Mouse (Mus musculus) lung, postnatal 0 days (tissue): ENCODE data around the gene Mcm3. TPM values are rescaled to one million over a fixed set of nuclear protein-coding genes. Genes with fewer than 3 reads are reported as not detected.

Experiments used
- ATAC-seq: fragments of 200-750 bp; cut with Nextera tagmentation; 2 replicates; pipeline ENCODE4 v1.8.0; 2017; ENCODE audit warnings: moderate library complexity
- DNase-seq: peaks from one replicate; pipeline ENCODE4 v3.0.0-alpha.2; 2016; ENCODE audit warnings: low spot score
- H3K27ac ChIP-seq: fragments of 300-500 bp; sonication (generic); 2 replicates; pipeline ENCODE4 v1.5.1; 2014; ENCODE audit warnings: antibody characterized with exemption, mild to moderate bottlenecking, low read length, mixed read lengths
- H3K27me3 ChIP-seq: fragments of 300-500 bp; sonication (generic); replicated peaks from 2 replicates; pipeline ENCODE4 v1.6.1; 2014; ENCODE audit warnings: low read length, mixed read lengths; ENCODE audit not compliant: insufficient read depth
- H3K36me3 ChIP-seq: fragments of 300-500 bp; sonication (generic); 2 replicates; pipeline ENCODE4 v1.6.1; 2014; ENCODE audit warnings: low read length, mixed read lengths; ENCODE audit not compliant: insufficient read depth
- H3K4me1 ChIP-seq: fragments of 300-500 bp; sonication (generic); 2 replicates; pipeline ENCODE4 v1.6.1; 2014; ENCODE audit warnings: antibody characterized with exemption, low read depth, low read length, mixed read lengths; ENCODE audit not compliant: insufficient read depth
- H3K4me2 ChIP-seq: fragments of 300-500 bp; sonication (generic); replicated peaks from 2 replicates; pipeline ENCODE4 v1.6.1; 2014; ENCODE audit warnings: low read depth, mild to moderate bottlenecking, low read length, moderate library complexity, mixed read lengths
- H3K4me3 ChIP-seq: fragments of 300-500 bp; sonication (generic); 2 replicates; pipeline ENCODE4 v1.5.1; 2014; ENCODE audit warnings: low read depth, low read length
- H3K9ac ChIP-seq: fragments of 300-500 bp; sonication (generic); replicated peaks from 2 replicates; pipeline ENCODE4 v1.6.1; 2014; ENCODE audit warnings: low read depth, mild to moderate bottlenecking
- H3K9me3 ChIP-seq: fragments of 300-500 bp; sonication (generic); 2 replicates; pipeline ENCODE4 v1.6.1; 2016; ENCODE audit warnings: low read length, mixed read lengths
- CTCF ChIP-seq: IDR thresholded peaks from 2 replicates; pipeline ENCODE4 v1.5.1; 2016; ENCODE audit warnings: antibody characterized with exemption, mild to moderate bottlenecking
- EP300 ChIP-seq: IDR thresholded peaks from 2 replicates; pipeline ENCODE4 v1.6.1; 2016; ENCODE audit warnings: antibody characterized with exemption, mild to moderate bottlenecking, control low read depth
- WGBS: fragments of 180-500 bp; shearing (Covaris S2); extraction: QIAGEN DNeasy Blood & Tissue Kit; methylation state at CpG from one replicate; pipeline ENCODE4 v1.1.7; 2014; 5-methylcytosine and 5-hydroxymethylcytosine counted together
- polyA plus RNA-seq: library from polyadenylated mRNA; unstranded; fragments of >200 nt; fragmentation: Nextera tagmentation; extraction: Ambion mirVana; gene quantifications from 2 replicates; pipeline ENCODE4 v1.2.1, GENCODE M21; 2015

The Mcm3 gene
- polyA plus RNA-seq, 1 experiment from 2014 or later = 20.4 TPM

- TF ChIP-seq EP300 (no peak), CTCF (no peak)
- Histone ChIP-seq H3K4me1 (no peaks in the 10 kb centered on the region), H3K9ac (no peak overlapping the region), H3K9me3 (no peaks in the 10 kb centered on the region), H3K27me3 (no peaks in the 10 kb centered on the region), H3K27ac (no peak overlapping the region), H3K4me2 (no peak overlapping the region), H3K4me3 (no peak overlapping the region), H3K36me3 (no peaks in the 10 kb centered on the region)
- ATAC-seq = no peak
- DNase-seq = no peak
- WGBS = 73% methylated on average over 2 of the region's 2 CpGs
Measured at GRCm38 (mm10) chr1:20828061-20828460, 7.9 kb upstream of the Mcm3 start.

- ATAC-seq (no peak), DNase-seq (no peak)
- no peak for TF ChIP-seq EP300
- TF ChIP-seq CTCF = no peak
- Histone ChIP-seq H3K9ac (no peak overlapping the region), H3K4me3 (no peak overlapping the region), H3K9me3 (no peaks in the 10 kb centered on the region), H3K27me3 (no peaks in the 10 kb centered on the region), H3K36me3 (no peaks in the 10 kb centered on the region), H3K27ac (no peak overlapping the region), H3K4me1 (no peaks in the 10 kb centered on the region), H3K4me2 (no peak overlapping the region)
Measured at GRCm38 (mm10) chr1:20825036-20825435, 4.9 kb upstream of the Mcm3 start.

- H3K4me1 ChIP-seq = no peaks in the 10 kb centered on the region
- WGBS = 67% methylated on average over 2 of the region's 2 CpGs
- H3K9ac ChIP-seq = no peak overlapping the region
- no peak overlapping the region for H3K27ac ChIP-seq
- no peaks in the 10 kb centered on the region for H3K36me3 ChIP-seq
- no peak for DNase-seq
- no peaks in the 10 kb centered on the region for H3K27me3 ChIP-seq
- H3K9me3 ChIP-seq = no peaks in the 10 kb centered on the region
- no peak overlapping the region for H3K4me2 ChIP-seq
- ATAC-seq = no peak
- TF ChIP-seq EP300 = no peak
- TF ChIP-seq CTCF = no peak
- H3K4me3 ChIP-seq = no peak overlapping the region
Measured at GRCm38 (mm10) chr1:20823906-20824305, 3.8 kb upstream of the Mcm3 start.

DNA sequence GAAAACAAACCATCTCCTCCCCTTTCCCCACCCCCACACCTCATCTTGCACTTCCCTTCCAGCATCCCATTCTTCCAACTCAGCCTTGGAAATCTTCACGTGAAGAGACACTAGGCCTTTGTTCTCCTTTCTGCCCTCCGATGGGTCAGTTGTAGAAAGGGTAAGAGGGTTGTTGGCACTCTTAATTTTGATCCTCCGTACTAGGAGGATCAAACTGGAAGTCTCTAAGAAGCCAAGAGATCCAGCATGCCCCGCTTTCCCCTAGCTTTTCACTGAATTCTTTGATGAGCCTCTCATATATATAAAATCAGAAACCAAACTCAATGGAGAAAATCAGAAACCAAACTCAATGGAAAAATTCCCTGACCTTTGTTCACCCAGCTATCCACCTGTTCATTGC is 3.4 kb upstream of the Mcm3 start:
- Histone ChIP-seq H3K4me1 (no peaks in the 10 kb centered on the region), H3K36me3 (no peaks in the 10 kb centered on the region), H3K27me3 (no peaks in the 10 kb centered on the region), H3K4me3 (no peak overlapping the region), H3K9me3 (no peaks in the 10 kb centered on the region), H3K27ac (no peak overlapping the region), H3K9ac (no peak overlapping the region), H3K4me2 (no peak overlapping the region)
- 61% methylated on average over 4 of the region's 4 CpGs for WGBS
- DNase-seq = no peak
- TF ChIP-seq CTCF = no peak
- TF ChIP-seq EP300 = no peak
- ATAC-seq = no peak

DNA sequence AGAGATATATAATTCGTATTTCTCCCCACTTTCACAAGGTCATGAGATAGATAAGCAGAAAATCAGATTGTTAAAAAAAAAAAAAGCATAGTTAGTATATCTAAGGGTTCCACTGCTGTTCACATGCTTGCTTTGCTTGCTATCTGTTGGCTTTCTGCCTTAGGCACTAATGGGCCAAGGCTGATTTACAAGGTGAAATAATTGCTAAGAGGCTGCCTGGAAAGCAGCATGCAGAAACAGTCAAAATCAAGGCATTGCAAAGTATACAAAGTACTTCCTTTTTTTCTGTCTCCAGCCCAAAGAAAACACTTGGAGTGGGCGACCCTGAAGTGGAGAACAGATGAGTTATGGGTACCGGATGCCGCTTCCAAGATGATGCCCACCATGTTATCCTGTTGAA is 847 bp upstream of the Mcm3 start:
- Histone ChIP-seq H3K27me3 (no peaks in the 10 kb centered on the region), H3K9ac (no peak overlapping the region), H3K4me1 (no peaks in the 10 kb centered on the region), H3K9me3 (no peaks in the 10 kb centered on the region), H3K4me2 (no peak overlapping the region), H3K36me3 (peaks cover 5% of the 10 kb centered on the region; the same call in 1 of the 2 replicates), H3K4me3 (no peak overlapping the region), H3K27ac (no peak overlapping the region)
- TF ChIP-seq EP300 = no peak
- WGBS = 77% methylated on average over 4 of the region's 4 CpGs
- ATAC-seq (no peak), DNase-seq (no peak)

DNA sequence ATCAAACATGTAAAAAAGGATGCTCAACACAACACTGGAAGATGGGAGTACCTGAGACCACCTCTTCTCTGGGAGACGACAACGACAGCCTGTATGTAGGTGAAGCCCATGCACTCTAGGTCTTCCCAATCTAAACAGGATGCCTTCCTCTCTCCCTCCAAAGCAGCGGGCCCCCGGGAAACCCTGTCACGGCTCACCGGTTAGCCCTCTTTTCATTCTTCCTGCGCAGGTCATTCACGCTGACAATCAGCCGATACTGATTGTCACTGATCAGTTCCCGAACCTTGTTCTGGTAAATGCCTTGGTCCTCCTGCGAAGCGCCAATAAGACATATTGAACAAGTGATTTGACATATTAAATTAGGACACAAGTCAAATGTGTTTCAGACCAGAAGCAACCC is 2.5 kb downstream of the Mcm3 start:
- Histone ChIP-seq H3K9ac (no peak overlapping the region), H3K9me3 (no peaks in the 10 kb centered on the region), H3K36me3 (peaks cover 5% of the 10 kb centered on the region), H3K27me3 (no peaks in the 10 kb centered on the region), H3K4me3 (no peak overlapping the region), H3K27ac (no peak overlapping the region), H3K4me2 (no peak overlapping the region), H3K4me1 (no peaks in the 10 kb centered on the region)
- DNase-seq = no peak
- ATAC-seq = no peak
- 68% methylated on average over 12 of the region's 12 CpGs for WGBS
- no peak for TF ChIP-seq CTCF
- TF ChIP-seq EP300 = no peak

- TF ChIP-seq CTCF (no peak), EP300 (no peak)
- Histone ChIP-seq H3K27me3 (no peaks in the 10 kb centered on the region), H3K4me2 (no peak overlapping the region), H3K4me3 (no peak overlapping the region), H3K4me1 (no peaks in the 10 kb centered on the region), H3K9ac (no peak overlapping the region), H3K36me3 (peaks cover 5% of the 10 kb centered on the region), H3K9me3 (no peaks in the 10 kb centered on the region), H3K27ac (0 out of 2 replicates have a peak overlapping the region, but pooled peaks have one; percentile 14)
- DNase-seq = no peak
- ATAC-seq = no peak
- 63% methylated on average over 9 of the region's 9 CpGs for WGBS
Measured at GRCm38 (mm10) chr1:20817172-20817571, 2.9 kb downstream of the Mcm3 start.
